Mouse (Mus musculus) bone marrow, adult 2 months (tissue): Measurements from ENCODE around the gene Cd3e.

Experiments
- CTCF ChIP-seq: fragments of 200-500 bp; IDR thresholded peaks from 2 replicates; pipeline ENCODE4 v1.5.1; 2011; ENCODE audit warnings: low read length, control low read depth; ENCODE audit not compliant: control insufficient read depth, insufficient read depth
- POLR2A ChIP-seq: fragments of 200-500 bp; IDR thresholded peaks from 2 replicates; pipeline ENCODE4 v1.6.1; 2011; ENCODE audit warnings: low read depth, mild to moderate bottlenecking, control low read depth, low read length, borderline replicate concordance; ENCODE audit not compliant: control insufficient read depth

DNA sequence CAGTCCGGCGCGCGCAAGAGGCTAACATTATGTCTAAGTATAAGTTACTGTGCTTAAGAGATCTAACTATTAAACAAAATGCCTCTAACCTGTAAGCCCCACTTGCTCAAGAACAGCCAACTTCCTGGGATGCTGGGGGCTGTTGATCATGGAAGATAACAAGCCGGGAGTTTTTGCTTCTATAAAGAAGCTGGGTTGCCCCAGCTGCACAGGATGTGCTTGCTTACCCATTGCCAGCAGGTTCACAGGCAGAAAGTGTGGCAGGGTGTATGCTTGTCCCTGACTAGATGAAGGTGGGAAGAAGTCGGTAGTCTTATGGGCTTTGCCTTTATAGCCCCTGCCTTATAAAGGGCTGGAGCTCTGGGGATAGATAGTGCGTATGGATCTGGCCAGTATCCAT is 12.8 kb downstream of the Cd3e start:
- TF ChIP-seq CTCF (no peak), POLR2A (no peak)
